Mouse (Mus musculus) neutrophil, adult 5-6 weeks (primary cell): ENCODE results near the gene Fam110c. TPM values are rescaled to one million over a fixed set of nuclear protein-coding genes. Genes with fewer than 3 reads are reported as not detected.

Source experiments
- ATAC-seq: fragments of 151-379, 151-347 bp; 2 replicates; pipeline ENCODE4 v1.8.0; 2017; ENCODE audit warnings: mild to moderate bottlenecking, moderate TSS enrichment; ENCODE audit not compliant: insufficient number of reproducible peaks, poor library complexity, low FRiP score, severe bottlenecking; ENCODE audit errors: extremely low read depth
- total RNA-seq: library from RNA; stranded (forward); fragments of 200-1000 nt; gene quantifications from 2 replicates; pipeline ENCODE4 v1.2.3, GENCODE M21; 2017

Fam110c gene
- total RNA-seq, 1 experiment from 2014 or later = not detected

GRCm38 (mm10) chr12:31092481-31092880 lies 18.8 kb downstream of the Fam110c start:
- no peak for ATAC-seq

GRCm38 (mm10) chr12:31097185-31097584 lies 23.5 kb downstream of the Fam110c start:
- ATAC-seq = no peak

- ATAC-seq = no peak
These were observed 27.5 kb downstream of the Fam110c start for GRCm38 (mm10) chr12:31101190-31101589.

GRCm38 (mm10) chr12:31101821-31102220 lies 28.2 kb downstream of the Fam110c start:
- ATAC-seq = no peak

GRCm38 (mm10) chr12:31116005-31116466 lies 42.4 kb downstream of the Fam110c start:
- ATAC-seq = no peak

GRCm38 (mm10) chr12:31120535-31120934 lies 46.9 kb downstream of the Fam110c start:
- ATAC-seq = no peak

GRCm38 (mm10) chr12:31122892-31123622 lies 49.4 kb downstream of the Fam110c start:
- ATAC-seq = no peak

GRCm38 (mm10) chr12:31126071-31126470 lies 52.4 kb downstream of the Fam110c start:
- ATAC-seq = no peak

- ATAC-seq = no peak
These were observed 55.9 kb downstream of the Fam110c start for GRCm38 (mm10) chr12:31129548-31129947.

Other genes with a start within 250 kb of the Fam110c start
- not detected in 2 replicates for gene Alkal2, start 189.5 kb upstream of the Fam110c start, total RNA-seq
- gene Acp1, start 162.3 kb upstream of the Fam110c start, total RNA-seq = 19.2 and 33.0 TPM in 2 replicates
- gene Sh3yl1, start 162.2 kb upstream of the Fam110c start, total RNA-seq = 2.7 and 3.8 TPM in 2 replicates
- gene Gm6993, start 166.9 kb downstream of the Fam110c start, total RNA-seq = not detected in 2 replicates
- 0.23 TPM in 1 of 2 replicates, not detected in the other for gene Lamb1, start 191.4 kb downstream of the Fam110c start, total RNA-seq